In genomic region chr7:142330271-142330724, GRCm38 (mm10) we compare ENCODE assay signal across 11 mouse cellular contexts. TPM values are rescaled to one million over a fixed set of nuclear protein-coding genes. Genes with fewer than 3 reads are reported as not detected.
DNase-seq lines count a peak whose midpoint lies in the region; ATAC-seq lines count a peak whose summit lies in the region.
"Had no signal": no experiment of that assay in that cellular context is flagged by ENCODE, and none has a peak within 500 bp of the region (broad histone marks: within the 10 kb centered on the region; RNA-seq: fewer than 3 reads in every experiment).

No protein-coding gene starts in this region.

- peaks cover 42 to 43% of the 10 kb centered on the region in 2 experiments for H3K4me1 ChIP-seq in heart, embryonic 14.5 days (ENCODE audit: control insufficient read depth in 2 of 2, insufficient read depth in 2 of 2, low read length in 2 of 2)
- peaks cover 15% of the 10 kb centered on the region; the same call in 1 of the 2 replicates for H3K4me1 ChIP-seq in stomach, embryonic 14.5 days (ENCODE audit: control insufficient read depth, insufficient read depth, low read length)
- H3K4me1 ChIP-seq: neural tube, embryonic 12.5 days had no signal

- peak overlapping the region; percentile 30; the same call in 1 of the 2 replicates for H3K9ac ChIP-seq in heart, embryonic 14.5 days (ENCODE audit: low read length)
- no peak overlapping the region for H3K9ac ChIP-seq in stomach, embryonic 14.5 days (replicated peaks; ENCODE audit: low read depth, low read length)
- H3K9ac ChIP-seq: embryonic facial prominence, embryonic 15.5 days; neural tube, embryonic 12.5 days had no signal

- H3K4me2 ChIP-seq in heart, embryonic 14.5 days (ENCODE audit: low read length): no peak overlapping the region
- no peak overlapping the region for H3K4me2 ChIP-seq in stomach, embryonic 14.5 days (replicated peaks; ENCODE audit: low read depth, low read length)
- H3K4me2 ChIP-seq: embryonic facial prominence, embryonic 15.5 days; neural tube, embryonic 12.5 days had no signal

- no peak overlapping the region for H3K4me3 ChIP-seq in heart, embryonic 14.5 days (ENCODE audit: control insufficient read depth in 1 of 2, insufficient read depth in 1 of 2, low read depth in 1 of 2, low read length in 2 of 2)
- no peak overlapping the region for H3K4me3 ChIP-seq in stomach, embryonic 14.5 days (ENCODE audit: low read depth, low read length)
- H3K4me3 ChIP-seq: embryonic facial prominence, embryonic 15.5 days; neural tube, embryonic 12.5 days had no signal

- no peaks in the 10 kb centered on the region for H3K9me3 ChIP-seq in heart, embryonic 14.5 days (ENCODE audit: control insufficient read depth, low read length)
- no peaks in the 10 kb centered on the region for H3K9me3 ChIP-seq in stomach, embryonic 14.5 days (ENCODE audit: control insufficient read depth, low read depth, low read length)
- H3K9me3 ChIP-seq: embryonic facial prominence, embryonic 15.5 days; neural tube, embryonic 12.5 days had no signal

- no peaks in the 10 kb centered on the region for H3K36me3 ChIP-seq in heart, embryonic 14.5 days (ENCODE audit: control insufficient read depth, insufficient read depth, low read length)
- H3K36me3 ChIP-seq in stomach, embryonic 14.5 days (ENCODE audit: control insufficient read depth, insufficient read depth, low read length): no peaks in the 10 kb centered on the region
- H3K36me3 ChIP-seq: embryonic facial prominence, embryonic 15.5 days; neural tube, embryonic 12.5 days had no signal

- peak; percentile 24 for DNase-seq in gastrocnemius, adult 18-20 months (ENCODE audit: low spot score)
- no peak for DNase-seq in gastrocnemius, postnatal 4 days (ENCODE audit: low spot score in 2 of 2)
- peak; percentile 82 for DNase-seq in kidney, postnatal 10 days
- no peak for DNase-seq in cerebellum, adult 9-11 months
- no peak for DNase-seq in left cerebral cortex, adult 11 months (ENCODE audit: low spot score)
- DNase-seq in ovary, postnatal 10 days (ENCODE audit: low spot score): no peak

- H3K27me3 ChIP-seq in heart, embryonic 14.5 days (ENCODE audit: control insufficient read depth, insufficient read depth, low read length): no peaks in the 10 kb centered on the region
- H3K27me3 ChIP-seq in stomach, embryonic 14.5 days (ENCODE audit: control insufficient read depth, insufficient read depth, low read length): no peaks in the 10 kb centered on the region
- H3K27me3 ChIP-seq: embryonic facial prominence, embryonic 15.5 days; neural tube, embryonic 12.5 days had no signal

- 3% methylated on average over 9 of the region's 9 CpGs for whole genome bisulfite sequencing in heart, embryonic 14.5 days
- 29% methylated on average over 9 of the region's 9 CpGs for WGBS in stomach, embryonic 14.5 days

- H3K27ac ChIP-seq in heart, embryonic 14.5 days (replicated peaks in 1 of 2; ENCODE audit: control insufficient read depth in 1 of 2, insufficient read depth in 1 of 2, low read depth in 2 of 2, low read length in 2 of 2): peak overlapping the region; percentile 90 to 94
- peak overlapping the region; percentile 68 for H3K27ac ChIP-seq in stomach, embryonic 14.5 days (ENCODE audit: low read length)
- H3K27ac ChIP-seq: embryonic facial prominence, embryonic 15.5 days; neural tube, embryonic 12.5 days had no signal

- peak; percentile 90 for ATAC-seq in heart, embryonic 14.5 days (ENCODE audit: insufficient number of reproducible peaks, insufficient read depth, low FRiP score, low read depth)
- peak; percentile 74; the same call in 1 of the 2 replicates for ATAC-seq in stomach, embryonic 14.5 days (ENCODE audit: insufficient number of reproducible peaks, insufficient read depth, low FRiP score, low read depth)

RNA-seq across cellular contexts. Expression of gene Krtap5-4, which starts 26.9 kb away (rescaled TPM):
- not detected for total RNA-seq in gastrocnemius, adult 18-20 months (2021)
- not detected for total RNA-seq in gastrocnemius, postnatal 4 days (2021)
- polyA plus RNA-seq in heart, embryonic 14.5 days (2014; fragmentation: Nextera tagmentation; extraction: Ambion mirVana): 0.19 TPM in 1 of 2 replicates, not detected in the other
- polyA plus RNA-seq in stomach, embryonic 14.5 days (2014; fragmentation: Nextera tagmentation; extraction: Ambion mirVana): not detected in 2 replicates
- total RNA-seq: left cerebral cortex, postnatal 10 days had no signal
- polyA plus RNA-seq: neural tube, embryonic 12.5 days had no signal

RNA-seq across cellular contexts. Expression of gene Krtap5-1, which starts 33.4 kb away (rescaled TPM):
- not detected for total RNA-seq in gastrocnemius, adult 18-20 months (2021)
- total RNA-seq in gastrocnemius, postnatal 4 days (2021): not detected
- not detected in 2 replicates for polyA plus RNA-seq in heart, embryonic 14.5 days (2014; fragmentation: Nextera tagmentation; extraction: Ambion mirVana)
- polyA plus RNA-seq in stomach, embryonic 14.5 days (2014; fragmentation: Nextera tagmentation; extraction: Ambion mirVana): not detected in 2 replicates
- total RNA-seq: left cerebral cortex, postnatal 10 days had no signal
- polyA plus RNA-seq: neural tube, embryonic 12.5 days had no signal

RNA-seq across cellular contexts. Expression of gene Ifitm10, which starts 43.3 kb away (rescaled TPM):
- 1 to 10 TPM; 3.2 to 5.0 TPM for total RNA-seq in gastrocnemius, adult 18-20 months (2021)
- 1 to 10 TPM in 1 of 2 experiments, not detected in 1; 1.1 TPM for total RNA-seq in gastrocnemius, postnatal 4 days (2021)
- 4.2 and 7.5 TPM in 2 replicates for polyA plus RNA-seq in heart, embryonic 14.5 days (2014; fragmentation: Nextera tagmentation; extraction: Ambion mirVana)
- 1.2 and 2.5 TPM in 2 replicates for polyA plus RNA-seq in stomach, embryonic 14.5 days (2014; fragmentation: Nextera tagmentation; extraction: Ambion mirVana)

RNA-seq across cellular contexts. Expression of gene Gm49369, which starts 52.2 kb away (rescaled TPM):
- 1 to 10 TPM; 1.1 to 2.4 TPM for total RNA-seq in gastrocnemius, adult 18-20 months (2021)
- 1 to 10 TPM in 1 of 2 experiments, not detected in 1; 1.3 TPM for total RNA-seq in gastrocnemius, postnatal 4 days (2021)
- polyA plus RNA-seq in heart, embryonic 14.5 days (2014; fragmentation: Nextera tagmentation; extraction: Ambion mirVana): not detected in 2 replicates
- polyA plus RNA-seq in stomach, embryonic 14.5 days (2014; fragmentation: Nextera tagmentation; extraction: Ambion mirVana): not detected in 2 replicates
- polyA plus RNA-seq: embryonic facial prominence, embryonic 15.5 days had no signal

RNA-seq across cellular contexts. Expression of gene Gm4559, which starts 56.1 kb away (rescaled TPM):
- not detected for total RNA-seq in gastrocnemius, adult 18-20 months (2021)
- total RNA-seq in gastrocnemius, postnatal 4 days (2021): not detected
- not detected in 2 replicates for polyA plus RNA-seq in heart, embryonic 14.5 days (2014; fragmentation: Nextera tagmentation; extraction: Ambion mirVana)
- polyA plus RNA-seq in stomach, embryonic 14.5 days (2014; fragmentation: Nextera tagmentation; extraction: Ambion mirVana): not detected in 2 replicates
- total RNA-seq: left cerebral cortex, postnatal 10 days had no signal
- polyA plus RNA-seq: neural tube, embryonic 12.5 days had no signal

Comparison
In these comparisons a context has a peak if more than half of its experiments do, and no peak if none do; other contexts are left out.
1. DNase-seq: peak in gastrocnemius, adult 18-20 months (single experiment) and kidney, postnatal 10 days (single experiment); none in gastrocnemius, postnatal 4 days (0 of 2), cerebellum, adult 9-11 months (single experiment), left cerebral cortex, adult 11 months (single experiment) and ovary, postnatal 10 days (single experiment).